Mouse (Mus musculus) embryonic facial prominence, embryonic 14.5 days (tissue): Measurements from ENCODE around the gene Crb2. TPM values are rescaled to one million over a fixed set of nuclear protein-coding genes. Genes with fewer than 3 reads are reported as not detected.

Experiments used
- ATAC-seq: fragments of 200-750 bp; cut with Nextera tagmentation; 2 replicates; pipeline ENCODE4 v1.8.0; 2017; ENCODE audit warnings: low read depth, moderate number of reproducible peaks, moderate TSS enrichment
- DNase-seq: peaks from one replicate; pipeline ENCODE4 v3.0.0-alpha.2; 2015; ENCODE audit warnings: low spot score
- H3K27ac ChIP-seq: fragments of 300-500 bp; sonication (generic); replicated peaks from 2 replicates; pipeline ENCODE4 v1.5.1; 2014; ENCODE audit warnings: low read depth, mild to moderate bottlenecking, low read length, moderate library complexity
- H3K27me3 ChIP-seq: fragments of 300-500 bp; sonication (generic); replicated peaks from 2 replicates; pipeline ENCODE4 v1.6.1; 2014; ENCODE audit warnings: low read length; ENCODE audit not compliant: control insufficient read depth, insufficient read depth
- H3K36me3 ChIP-seq: fragments of 300-500 bp; sonication (generic); 2 replicates; pipeline ENCODE4 v1.6.1; 2014; ENCODE audit warnings: low read length, mixed read lengths; ENCODE audit not compliant: control insufficient read depth, insufficient read depth
- H3K4me1 ChIP-seq: fragments of 300-500 bp; sonication (generic); 2 replicates; pipeline ENCODE4 v1.6.1; 2014; ENCODE audit warnings: antibody characterized with exemption, low read length; ENCODE audit not compliant: control insufficient read depth, insufficient read depth
- H3K4me2 ChIP-seq: fragments of 300-500 bp; sonication (generic); 2 replicates; pipeline ENCODE4 v1.6.1; 2014; ENCODE audit warnings: low read depth, mild to moderate bottlenecking, low read length, moderate library complexity, mixed read lengths
- H3K4me3 ChIP-seq: fragments of 300-500 bp; sonication (generic); 2 replicates; pipeline ENCODE4 v1.5.1; 2014; ENCODE audit warnings: low read depth, mild to moderate bottlenecking, low read length
- H3K9ac ChIP-seq: fragments of 300-500 bp; sonication (generic); 2 replicates; pipeline ENCODE4 v1.6.1; 2014; ENCODE audit warnings: low read depth, mild to moderate bottlenecking, low read length, moderate library complexity, mixed read lengths
- H3K9me3 ChIP-seq: fragments of 300-500 bp; sonication (generic); 2 replicates; pipeline ENCODE4 v1.6.1; 2016; ENCODE audit warnings: low read length; ENCODE audit not compliant: control insufficient read depth
- WGBS: fragments of 180-500 bp; shearing (Covaris S2); extraction: QIAGEN DNeasy Blood & Tissue Kit; methylation state at CpG from one replicate; pipeline ENCODE4 v1.1.7; 2014; 5-methylcytosine and 5-hydroxymethylcytosine counted together
- polyA plus RNA-seq: library from polyadenylated mRNA; unstranded; fragments of >200 nt; fragmentation: Nextera tagmentation; extraction: Ambion mirVana; gene quantifications from 2 replicates; pipeline ENCODE4 v1.2.1, GENCODE M21; 2014

Crb2 gene
- 0.18 and 0.28 TPM in 2 replicates for polyA plus RNA-seq

- Histone ChIP-seq H3K9ac (0 out of 2 replicates have a peak within 1 kb of the TSS, but pooled peaks have one; percentile 28), H3K27me3 (peaks cover 13% of the 10 kb centered on the region), H3K4me1 (peaks cover 13% of the 10 kb centered on the region), H3K4me3 (peak within 1 kb of the TSS; percentile 20), H3K36me3 (no peaks in the 10 kb centered on the region), H3K4me2 (peak within 1 kb of the TSS; percentile 46), H3K27ac (no peak within 1 kb of the TSS), H3K9me3 (no peaks in the 10 kb centered on the region)
- WGBS = 3% methylated on average over 10 of the region's 18 CpGs
- DNase-seq = no peak
- ATAC-seq = peak; percentile 6; the same call in 1 of the 2 replicates
These were observed at the start of gene Crb2 for GRCm38 (mm10) chr2:37776016-37776415. Crb2 (plus strand) TSS chr2:37776249.

- Histone ChIP-seq H3K4me2 (no peak overlapping the region), H3K27ac (no peak overlapping the region), H3K9me3 (no peaks in the 10 kb centered on the region), H3K4me3 (no peak overlapping the region), H3K9ac (no peak overlapping the region), H3K4me1 (peaks cover 7% of the 10 kb centered on the region), H3K27me3 (no peaks in the 10 kb centered on the region), H3K36me3 (no peaks in the 10 kb centered on the region)
- 79% methylated on average over 5 of the region's 5 CpGs for WGBS
- ATAC-seq (peak; percentile 61; the same call in 1 of the 2 replicates), DNase-seq (peak; percentile 12)
These were observed 44.7 kb upstream of the Crb2 start for GRCm38 (mm10) chr2:37731241-37731801.

GRCm38 (mm10) chr2:37734979-37735806, 40.9 kb upstream of the Crb2 start:
- 17% methylated on average over 15 of the region's 17 CpGs for WGBS
- H3K9me3 ChIP-seq = no peaks in the 10 kb centered on the region
- H3K36me3 ChIP-seq = no peaks in the 10 kb centered on the region
- peak overlapping the region; percentile 8; the same call in 1 of the 2 replicates for H3K4me3 ChIP-seq
- H3K9ac ChIP-seq = no peak overlapping the region
- H3K27me3 ChIP-seq = no peaks in the 10 kb centered on the region
- peak overlapping the region; percentile 52 for H3K27ac ChIP-seq
- peaks cover 7% of the 10 kb centered on the region for H3K4me1 ChIP-seq
- peak overlapping the region; percentile 36 for H3K4me2 ChIP-seq
- peak; percentile 67; the same call in 1 of the 2 replicates for ATAC-seq
- peak; percentile 64 for DNase-seq

GRCm38 (mm10) chr2:37735807-37736188, 40.3 kb upstream of the Crb2 start:
- no peak for ATAC-seq
- 50% methylated on average over 1 of the region's 1 CpGs for WGBS
- H3K4me1 ChIP-seq = peaks cover 7% of the 10 kb centered on the region
- H3K9ac ChIP-seq = no peak overlapping the region
- H3K4me3 ChIP-seq = no peak overlapping the region
- H3K27ac ChIP-seq = peak overlapping the region; percentile 52; the same call in 1 of the 2 replicates
- H3K4me2 ChIP-seq = peak overlapping the region; percentile 36
- DNase-seq = no peak
- no peaks in the 10 kb centered on the region for H3K9me3 ChIP-seq
- no peaks in the 10 kb centered on the region for H3K27me3 ChIP-seq
- no peaks in the 10 kb centered on the region for H3K36me3 ChIP-seq

- 47% methylated on average over 20 of the region's 20 CpGs for WGBS
- peak; percentile 66 for DNase-seq
- peak overlapping the region; percentile 2; the same call in 1 of the 2 replicates for H3K27ac ChIP-seq
- no peaks in the 10 kb centered on the region for H3K9me3 ChIP-seq
- H3K4me2 ChIP-seq = peak overlapping the region; percentile 6; the same call in 1 of the 2 replicates
- no peaks in the 10 kb centered on the region for H3K36me3 ChIP-seq
- no peak overlapping the region for H3K9ac ChIP-seq
- H3K4me1 ChIP-seq = no peaks in the 10 kb centered on the region; the same call in 1 of the 2 replicates
- H3K4me3 ChIP-seq = no peak overlapping the region
- ATAC-seq = 0 out of 2 replicates have a peak, but pooled peaks have one; percentile 44
- H3K27me3 ChIP-seq = no peaks in the 10 kb centered on the region
These were observed 34.1 kb upstream of the Crb2 start for GRCm38 (mm10) chr2:37741806-37742554.

GRCm38 (mm10) chr2:37744773-37745395, 31.2 kb upstream of the Crb2 start:
- no peak for ATAC-seq
- 87% methylated on average over 10 of the region's 10 CpGs for WGBS

GRCm38 (mm10) chr2:37746293-37747049, 29.6 kb upstream of the Crb2 start:
- H3K4me3 ChIP-seq = no peak overlapping the region
- DNase-seq (no peak), ATAC-seq (no peak)
- H3K9me3 ChIP-seq = no peaks in the 10 kb centered on the region
- H3K36me3 ChIP-seq = no peaks in the 10 kb centered on the region
- no peak overlapping the region for H3K9ac ChIP-seq
- H3K4me1 ChIP-seq = peaks cover 17% of the 10 kb centered on the region
- H3K4me2 ChIP-seq = no peak overlapping the region
- no peaks in the 10 kb centered on the region for H3K27me3 ChIP-seq
- H3K27ac ChIP-seq = no peak overlapping the region
- WGBS = 88% methylated on average over 5 of the region's 5 CpGs

More at GRCm38 (mm10) chr2:37744773-37745395, 31.2 kb upstream of the Crb2 start:
- H3K9me3 ChIP-seq = no peaks in the 10 kb centered on the region
- no peaks in the 10 kb centered on the region for H3K27me3 ChIP-seq
- H3K36me3 ChIP-seq = no peaks in the 10 kb centered on the region
- no peak overlapping the region for H3K4me3 ChIP-seq
- no peak for DNase-seq
- no peak overlapping the region for H3K27ac ChIP-seq
- peaks cover 17% of the 10 kb centered on the region for H3K4me1 ChIP-seq
- H3K4me2 ChIP-seq = no peak overlapping the region
- H3K9ac ChIP-seq = no peak overlapping the region
